Mouse (Mus musculus): ENCODE measurements around the gene Ap4b1.

The Ap4b1 gene

GRCm38 (mm10) chr3:103857036-103857805, 47.9 kb downstream of the Ap4b1 start:
- no peak for DNase-seq

- no peak for DNase-seq
These were observed 48.8 kb downstream of the Ap4b1 start for GRCm38 (mm10) chr3:103857977-103858563.

- peak; percentile 71 for DNase-seq
These were observed 49.8 kb downstream of the Ap4b1 start, which contains the start of gene Ptpn22 for GRCm38 (mm10) chr3:103858881-103859801. Ptpn22 (plus strand) TSS chr3:103859795.

DNA sequence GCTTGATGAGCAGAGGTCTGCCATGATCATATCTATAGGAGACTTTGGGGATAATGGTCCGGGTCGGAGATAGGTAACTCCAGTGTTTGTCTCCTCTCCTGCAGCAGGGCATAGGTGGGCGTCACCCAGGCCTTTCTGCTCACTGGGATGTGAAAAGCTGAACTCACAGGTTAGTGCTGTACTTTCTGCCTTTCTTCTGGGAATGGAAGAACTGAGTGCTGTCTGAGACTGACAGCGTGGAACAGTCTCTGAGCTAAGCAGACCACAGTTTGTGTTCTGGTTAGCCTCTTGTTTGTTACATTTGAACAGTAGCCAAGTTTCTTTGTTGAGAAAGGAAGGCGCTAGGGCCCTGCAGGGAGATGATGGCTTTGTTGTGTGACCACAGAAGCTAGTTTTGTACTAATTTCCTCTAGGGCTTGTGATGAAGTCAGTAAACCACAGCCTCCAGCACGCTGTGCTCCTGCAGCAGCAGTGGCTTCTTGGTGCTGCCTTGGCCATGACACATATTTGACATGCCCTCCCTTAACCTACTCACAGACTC, 50.6 kb downstream of the Ap4b1 start:
- peak; percentile 82 for DNase-seq

DNA sequence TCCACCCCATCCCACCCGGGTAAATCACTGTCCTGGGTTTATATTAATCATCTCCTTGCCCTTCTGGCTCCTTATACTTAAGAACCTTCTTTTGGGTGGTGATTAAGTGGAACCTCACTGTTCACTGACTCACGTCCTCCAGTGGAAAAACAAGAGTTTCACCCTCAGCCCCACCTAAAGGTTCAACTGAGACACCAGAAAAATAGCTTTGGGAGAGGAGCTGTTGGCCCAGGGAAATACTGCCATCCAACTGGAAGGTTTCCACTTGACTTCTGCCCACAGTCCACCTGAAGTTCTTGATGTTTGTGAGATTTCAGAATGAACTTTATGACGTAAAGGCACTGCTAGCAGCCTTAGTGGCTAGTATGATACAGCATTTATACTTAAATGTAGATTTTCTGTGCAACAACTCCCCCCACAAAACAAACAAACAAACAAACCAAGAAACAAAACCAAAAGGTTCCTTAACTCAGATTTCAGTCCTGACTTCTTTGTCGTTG, 53.5 kb downstream of the Ap4b1 start:
- no peak for DNase-seq

DNA sequence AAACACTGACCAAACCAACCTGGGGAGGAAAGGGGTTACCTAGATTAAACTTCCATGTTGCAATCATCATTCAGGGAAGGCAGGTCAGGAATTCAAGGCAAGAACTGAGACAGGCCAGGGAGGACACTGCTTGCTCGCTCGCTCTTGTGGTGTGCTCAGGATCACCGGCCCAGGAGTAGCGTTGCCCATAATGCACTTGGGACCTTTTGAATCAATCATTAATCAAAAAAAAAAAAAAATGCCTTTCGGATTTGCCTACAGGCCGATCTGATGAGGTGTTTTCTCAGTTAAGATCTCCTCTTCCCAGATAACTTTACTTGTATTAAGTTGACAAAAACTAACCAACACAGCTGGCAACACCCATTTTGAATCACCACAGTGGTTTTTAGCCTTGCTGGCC, 54.9 kb downstream of the Ap4b1 start:
- DNase-seq = no peak

GRCm38 (mm10) chr3:103867424-103867971, 58.2 kb downstream of the Ap4b1 start:
- DNase-seq = no peak

GRCm38 (mm10) chr3:103868008-103868407, 58.7 kb downstream of the Ap4b1 start:
- DNase-seq = no peak
